Mouse (Mus musculus) left cerebral cortex, adult 11 months (tissue): ENCODE data around the gene Prkn.

Experiments used
- DNase-seq: peaks from one replicate; pipeline ENCODE4 v3.0.0; 2022; ENCODE audit warnings: low spot score

The Prkn gene

DNA sequence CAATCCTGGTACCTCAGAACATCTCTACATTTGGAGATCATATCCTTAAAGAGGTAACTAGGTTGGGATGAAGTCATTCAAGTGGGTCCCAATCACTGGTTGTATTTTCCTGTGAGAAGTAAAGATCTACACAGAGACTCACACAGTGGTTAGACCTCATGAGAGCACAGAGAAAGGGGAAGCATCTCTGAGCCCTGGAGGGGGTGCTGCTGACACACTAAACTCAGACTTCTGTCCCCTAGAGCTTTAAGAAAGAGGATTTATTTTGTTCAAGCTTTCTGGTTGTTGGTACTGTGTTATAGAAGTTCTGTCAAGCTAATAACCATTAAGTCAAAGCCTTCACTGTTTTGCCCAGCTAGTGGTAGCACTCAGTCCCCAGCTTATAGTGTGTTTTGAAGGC is 1259.2 kb downstream of the Prkn start:
- no peak for DNase-seq

- DNase-seq = no peak
Measured at GRCm38 (mm10) chr17:12102326-12102725, 1262.1 kb downstream of the Prkn start.

GRCm38 (mm10) chr17:12103781-12104180 is 1263.6 kb downstream of the Prkn start:
- no peak for DNase-seq

- DNase-seq = no peak
Measured at GRCm38 (mm10) chr17:12104245-12104644, 1264.1 kb downstream of the Prkn start.

DNA sequence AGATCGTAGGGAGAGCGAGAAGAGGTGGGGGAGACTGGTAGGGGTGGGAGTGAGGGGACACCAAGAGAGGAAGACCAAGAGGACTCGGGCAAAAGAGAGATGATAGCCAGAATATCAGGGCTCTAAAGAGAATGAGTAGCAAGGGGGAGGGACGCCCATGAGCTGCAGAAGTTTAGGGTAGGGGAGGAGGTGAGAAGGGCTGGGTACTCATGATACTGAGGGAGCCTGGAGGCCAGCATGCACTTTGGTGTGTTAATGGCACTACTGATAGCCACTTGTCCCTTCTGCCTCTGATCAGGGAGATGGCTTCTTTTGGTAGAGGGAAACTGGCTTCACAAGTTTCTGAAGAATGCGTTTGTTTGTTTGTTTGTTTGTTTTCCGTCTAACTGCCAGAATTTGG is 1264.5 kb downstream of the Prkn start:
- no peak for DNase-seq

DNA sequence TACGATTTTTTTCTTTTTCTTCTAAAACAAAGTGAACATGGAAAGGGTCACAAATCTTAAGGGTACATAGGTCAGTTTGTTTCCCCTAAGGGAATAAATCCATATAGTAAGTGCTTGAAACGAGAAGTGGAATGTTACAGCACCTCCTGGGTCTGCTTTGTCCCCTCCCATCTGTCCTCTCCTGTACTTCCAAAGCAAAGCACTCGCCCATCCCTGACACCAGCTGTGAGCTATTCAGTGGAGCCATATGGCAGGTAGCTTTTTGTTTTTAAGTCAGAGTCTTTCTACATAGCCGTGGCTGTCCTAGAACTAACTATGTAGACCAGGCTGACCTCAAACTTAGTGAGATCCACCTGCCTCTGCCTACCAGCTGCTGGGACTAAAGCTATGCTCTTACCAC is 1266.1 kb downstream of the Prkn start:
- DNase-seq = no peak
